Mouse (Mus musculus) left cerebral cortex, adult 18-20 months (tissue): ENCODE measurements around the gene Dnah10. TPM values are rescaled to one million over a fixed set of nuclear protein-coding genes. Genes with fewer than 3 reads are reported as not detected.
"Not testable (repeated sequence)": the region's sequence is repeated elsewhere in the genome, so short reads cannot be mapped to it uniquely, and the experiment has no call there.

Source experiments
- DNase-seq, 2 experiments: peaks; one replicate each; pipeline ENCODE4 v3.0.0; 2021 to 2022; ENCODE audit warnings: low spot score in 2 of 2, mixed read lengths in 1 of 2
- long read RNA-seq, 2 experiments: library from polyadenylated mRNA; stranded (forward); transcript quantifications; one replicate each; pipeline ENCODE4 v2.0.0; 2021
- total RNA-seq, 2 experiments: library from RNA; stranded (reverse); gene quantifications; 2 replicates each; pipeline ENCODE4 v1.2.3; 2021

Gene Dnah10
- total RNA-seq, result under 1 TPM; 0.21 to 0.30 TPM
- long read RNA-seq, experiment 1, result 0 reads
- long read RNA-seq, experiment 2, result 0 reads

- DNase-seq, result peak; percentile 52 to 67
Measured at GRCm38 (mm10) chr5:124724997-124725396, at the start of gene Dnah10. Gene Dnah10 (plus strand): TSS chr5:124725085.

DNA sequence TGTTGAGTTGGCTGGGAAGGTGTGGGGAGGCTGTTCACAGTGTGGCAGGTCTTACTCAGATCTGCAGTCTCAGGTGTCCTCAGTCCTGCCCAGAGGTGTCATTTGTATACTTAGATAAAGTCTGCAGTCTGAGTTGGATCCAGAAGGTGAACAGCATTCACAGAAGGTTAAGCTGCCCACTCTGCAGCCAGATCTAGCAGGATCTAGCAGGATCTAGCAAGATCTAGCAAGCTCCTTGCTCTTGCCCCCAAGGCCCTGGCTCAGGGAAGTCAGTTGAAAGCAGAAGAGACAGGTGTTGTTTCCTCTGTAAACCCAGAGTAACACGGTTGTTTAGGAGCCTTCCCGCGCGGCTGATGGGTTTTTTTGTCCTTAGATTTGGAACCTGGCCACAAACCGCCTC, 11.1 kb upstream of the Dnah10 start:
- no peak for DNase-seq

DNA sequence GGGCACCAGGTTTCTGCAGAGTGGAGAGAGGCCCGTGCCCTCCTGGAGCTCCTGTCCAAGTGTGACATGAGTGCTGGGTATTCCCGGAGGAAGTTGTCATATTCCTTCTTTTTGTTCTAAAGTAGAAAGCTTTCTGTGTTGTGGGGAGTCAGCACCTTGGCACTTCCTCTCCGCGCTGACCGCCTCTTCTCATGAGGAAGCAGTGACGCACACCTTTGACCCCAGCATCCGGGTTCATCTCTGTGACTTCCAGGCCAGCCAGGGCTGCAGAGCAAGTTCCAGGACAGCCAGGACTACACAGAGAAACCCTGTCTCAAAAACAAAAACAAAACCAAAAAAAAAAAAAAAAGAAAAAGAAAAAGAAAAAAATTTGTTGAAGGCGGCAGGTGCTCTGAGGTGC, 9.8 kb upstream of the Dnah10 start:
- no peak for DNase-seq

DNA sequence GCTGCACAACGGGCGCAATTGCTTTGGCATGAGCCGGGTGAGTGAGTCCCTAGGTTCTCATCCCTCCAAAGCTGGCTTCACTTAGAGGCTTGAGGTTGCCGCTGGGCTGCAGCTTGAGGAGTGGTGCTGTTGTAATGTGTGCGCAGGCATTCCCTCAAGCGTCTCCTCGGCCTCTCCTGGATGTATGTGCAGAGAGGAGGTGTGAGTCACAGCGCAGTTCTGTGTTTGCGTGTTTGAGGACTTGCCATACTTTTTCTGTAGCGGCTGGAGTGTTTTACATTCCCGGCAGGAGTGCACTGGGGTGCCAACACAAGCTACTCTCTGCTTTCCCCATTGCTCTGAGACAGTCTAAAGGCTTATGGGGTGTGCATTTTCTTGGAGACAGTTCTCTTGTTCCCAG, 6.9 kb upstream of the Dnah10 start:
- peak in 1 of 2 experiments; percentile 22 for DNase-seq

DNA sequence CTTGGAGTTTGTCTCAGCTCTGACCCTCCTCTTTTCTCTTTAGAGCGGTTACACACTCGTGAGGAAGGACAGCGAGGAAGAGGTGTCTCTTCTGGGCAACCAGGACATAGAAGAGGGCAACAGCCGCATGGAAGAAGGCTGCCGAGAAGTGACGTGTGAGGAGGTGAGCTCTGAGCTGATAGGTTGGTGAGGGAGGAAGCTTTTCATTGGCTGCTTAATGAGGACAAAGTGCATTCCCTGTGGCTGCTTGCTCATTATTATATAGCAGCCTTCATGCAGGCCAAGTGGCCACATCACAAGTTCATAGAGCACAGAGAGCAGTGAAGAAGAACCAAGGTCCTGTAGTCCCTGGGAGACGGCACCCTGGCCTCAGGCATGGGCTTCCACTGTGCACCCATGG, 6.5 kb upstream of the Dnah10 start:
- DNase-seq, result no peak

DNA sequence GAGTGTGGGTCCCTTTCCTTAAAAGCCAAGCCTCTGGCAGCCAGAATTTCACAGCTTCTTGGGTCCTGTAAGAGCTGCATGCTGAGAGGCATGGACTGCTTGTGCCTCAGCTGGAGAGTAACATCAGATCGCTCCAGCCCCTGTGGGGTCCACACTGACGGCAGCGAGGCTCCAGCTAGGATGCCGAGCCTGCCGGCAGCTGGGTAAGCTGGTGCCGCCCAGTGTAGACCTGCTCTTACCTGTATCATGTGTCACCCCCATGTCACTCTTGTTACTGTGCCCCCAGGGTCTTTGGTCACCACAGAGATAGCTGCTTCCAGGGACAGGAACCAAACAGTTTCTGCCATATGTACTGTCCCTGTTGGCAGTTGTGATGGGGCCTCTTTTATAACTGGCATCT, 1.8 kb upstream of the Dnah10 start:
- no peak for DNase-seq

DNA sequence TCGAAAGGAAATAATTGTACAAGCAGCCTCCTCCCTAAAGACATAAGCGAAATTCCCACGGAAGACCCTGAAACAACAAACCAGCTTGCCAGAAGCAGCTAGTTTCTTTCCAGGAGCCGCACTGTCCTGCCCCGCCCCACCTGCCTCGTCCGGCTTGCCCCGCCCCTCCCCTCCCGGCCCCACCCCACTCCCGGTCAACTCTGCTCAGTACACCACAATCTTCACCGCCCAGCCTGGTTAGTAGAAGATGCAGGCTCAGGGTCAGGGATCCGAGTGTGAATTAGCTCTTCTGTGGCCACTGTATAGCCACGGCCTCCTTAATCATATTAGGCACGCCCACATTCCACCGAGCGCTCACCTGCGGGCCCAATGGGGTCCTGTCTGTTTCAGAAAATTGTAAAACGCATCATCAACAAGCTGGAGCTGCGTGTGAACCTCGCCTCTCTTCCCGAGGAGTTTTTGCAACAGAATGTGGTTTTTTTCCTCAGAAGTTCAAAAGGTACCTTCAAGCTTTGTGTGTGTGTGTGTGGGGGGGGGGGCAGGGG, 4.8 kb downstream of the Dnah10 start:
- DNase-seq, result no peak

- no peak for DNase-seq
Measured at GRCm38 (mm10) chr5:124733961-124734360, 9.1 kb downstream of the Dnah10 start.

- no peak for DNase-seq
Measured at GRCm38 (mm10) chr5:124741898-124742599, 17.2 kb downstream of the Dnah10 start.

GRCm38 (mm10) chr5:124743841-124744240, 19.0 kb downstream of the Dnah10 start:
- DNase-seq, result no peak

GRCm38 (mm10) chr5:124746220-124746619, 21.3 kb downstream of the Dnah10 start:
- no peak for DNase-seq

DNA sequence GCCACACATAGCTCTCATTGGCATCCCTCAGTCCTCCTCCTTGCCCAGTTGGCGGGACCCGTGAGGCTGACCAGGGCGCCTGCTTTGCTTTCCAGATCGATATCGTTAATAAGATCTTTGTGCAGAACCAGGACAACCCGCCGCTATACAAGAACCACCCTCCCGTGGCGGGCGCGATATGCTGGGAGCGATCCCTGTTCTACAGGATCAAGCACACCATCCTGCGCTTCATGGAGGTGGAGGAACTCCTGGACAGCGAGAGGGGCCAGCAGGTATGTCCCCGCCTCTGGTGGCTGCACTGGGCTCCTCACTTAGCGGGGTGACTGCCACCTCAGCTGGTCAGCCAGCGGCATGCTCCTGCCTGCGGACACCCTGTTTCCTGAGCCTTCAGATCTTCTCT, 23.4 kb downstream of the Dnah10 start:
- no peak for DNase-seq

- DNase-seq, result no peak
Measured at GRCm38 (mm10) chr5:124751656-124752055, 26.8 kb downstream of the Dnah10 start.

- peak; percentile 6 to 16 for DNase-seq
Measured at GRCm38 (mm10) chr5:124761011-124761410, 36.1 kb downstream of the Dnah10 start.

DNA sequence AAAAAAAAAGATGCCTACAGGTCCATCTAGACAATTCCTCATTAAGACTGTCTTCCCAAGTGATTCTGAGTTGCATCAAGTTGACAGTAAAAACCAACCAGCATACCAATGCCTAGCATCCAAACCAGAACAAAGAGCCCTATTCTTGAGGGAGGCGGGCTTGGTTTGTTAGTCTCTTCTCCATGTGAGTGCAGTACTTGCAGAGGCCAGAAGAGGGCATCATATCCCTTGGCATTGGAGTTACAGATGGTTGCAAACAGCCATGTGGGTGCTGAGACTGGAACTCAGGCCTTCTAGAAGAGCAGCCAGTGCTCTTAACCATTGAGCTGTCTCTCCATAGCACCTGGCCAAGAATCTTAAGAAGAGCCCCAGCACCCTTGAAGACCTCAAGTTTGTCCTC, 36.9 kb downstream of the Dnah10 start:
- DNase-seq, result no peak

GRCm38 (mm10) chr5:124774552-124774951, 49.7 kb downstream of the Dnah10 start:
- DNase-seq, result no peak

DNA sequence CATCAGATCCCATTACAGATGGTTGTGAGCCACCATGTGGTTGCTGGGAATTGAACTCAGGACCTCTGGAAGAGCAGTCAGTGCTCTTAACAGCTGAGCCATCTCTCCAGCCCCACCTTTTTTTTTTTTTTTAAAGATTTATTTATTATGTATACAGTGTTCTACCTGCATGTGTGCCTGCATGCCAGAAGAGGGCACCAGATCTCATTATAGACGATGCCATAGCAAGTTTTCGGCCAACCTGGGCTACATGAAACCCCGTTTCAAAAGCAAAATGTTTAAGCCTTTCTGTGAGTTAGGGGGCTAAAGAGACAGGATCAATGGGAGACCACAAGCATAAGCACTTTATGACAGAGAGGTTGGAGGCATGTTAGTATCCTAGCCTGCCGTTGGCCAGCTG, 51.4 kb downstream of the Dnah10 start:
- not testable (repeated sequence) for DNase-seq

DNA sequence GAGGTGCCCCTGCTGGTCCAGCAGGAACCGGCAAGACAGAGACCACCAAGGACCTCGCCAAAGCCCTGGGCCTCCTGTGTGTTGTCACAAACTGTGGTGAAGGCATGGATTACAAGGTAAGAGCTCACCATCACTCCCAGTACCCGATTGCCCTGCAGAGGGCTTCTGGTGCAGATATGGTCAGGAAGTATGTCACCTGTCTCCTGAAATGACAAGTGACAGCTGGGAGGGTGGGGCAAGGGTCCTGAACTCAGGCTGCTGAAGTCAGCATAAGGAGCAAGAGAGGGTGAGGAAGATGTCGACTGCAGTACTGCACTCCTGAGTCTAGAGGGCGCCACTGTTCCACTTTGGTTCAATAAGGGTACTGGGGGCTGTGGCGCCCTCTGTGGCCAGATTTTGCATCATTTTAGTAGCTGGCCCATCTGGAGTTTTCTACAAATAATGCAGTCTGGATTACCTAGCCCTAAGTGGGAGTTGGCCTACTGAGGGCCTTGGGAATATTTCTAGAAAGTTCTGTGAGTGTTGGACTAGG, 52.4 kb downstream of the Dnah10 start:
- DNase-seq, result peak; percentile 36 to 62

DNA sequence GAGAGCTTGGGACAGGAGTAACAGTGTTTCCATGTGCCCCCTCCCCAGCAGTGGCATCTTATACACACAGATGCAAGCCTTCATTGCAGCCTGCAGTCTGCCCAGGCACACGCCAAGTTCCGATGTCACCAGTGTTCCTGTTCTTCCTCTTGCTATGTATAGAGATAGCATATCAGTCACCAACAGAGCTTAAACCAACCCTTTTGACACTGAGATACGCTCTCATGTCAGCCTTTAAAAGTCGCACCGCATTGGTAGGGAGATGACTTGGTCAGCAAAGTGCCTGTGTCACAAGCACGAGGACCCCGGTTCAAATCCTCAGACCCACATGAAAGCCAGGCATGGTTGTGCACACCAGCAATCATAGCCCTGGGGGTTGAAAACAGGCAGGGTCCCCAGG, 55.0 kb downstream of the Dnah10 start:
- no peak for DNase-seq

GRCm38 (mm10) chr5:124781696-124782095, 56.8 kb downstream of the Dnah10 start:
- DNase-seq, result no peak

DNA sequence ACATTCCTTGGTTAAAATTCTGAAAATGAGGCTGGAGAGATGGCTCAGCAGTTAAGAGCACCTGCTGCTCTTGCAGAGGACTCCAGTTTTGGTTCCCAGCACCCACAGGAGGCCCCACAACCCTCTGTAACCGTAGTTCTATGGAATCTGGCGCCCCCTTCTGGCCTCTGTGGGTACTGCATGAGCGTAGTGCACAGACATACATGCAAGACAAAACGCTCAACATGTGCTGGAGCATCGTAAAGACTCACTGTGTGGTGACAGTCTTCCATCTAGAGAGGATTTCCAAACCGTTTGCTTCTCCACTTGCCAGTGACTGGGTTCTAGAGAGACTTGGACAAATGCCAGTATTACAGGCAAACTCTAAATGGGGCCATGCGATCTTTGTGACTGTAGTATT, 60.8 kb downstream of the Dnah10 start:
- no peak for DNase-seq

GRCm38 (mm10) chr5:124792112-124792511, 67.2 kb downstream of the Dnah10 start:
- no peak for DNase-seq
